Mouse (Mus musculus) heart, adult 2 months (tissue): ENCODE results near the gene Ostn.

ENCODE experiments used
- CTCF ChIP-seq: fragments of 200-600 bp; IDR thresholded peaks from 2 replicates; pipeline ENCODE4 v1.8.1; 2022; ENCODE audit warnings: antibody characterized with exemption, mild to moderate bottlenecking, moderate library complexity
- EP300 ChIP-seq: fragments of 200-500 bp; IDR thresholded peaks from 2 replicates; pipeline ENCODE4 v1.6.1; 2011; ENCODE audit warnings: low read depth, low read length, control low read depth; ENCODE audit not compliant: insufficient read depth
- POLR2A ChIP-seq: fragments of 200-500 bp; IDR thresholded peaks from 2 replicates; pipeline ENCODE4 v1.6.1; 2011; ENCODE audit warnings: mild to moderate bottlenecking, low read depth, low read length, control low read depth; ENCODE audit not compliant: insufficient read depth

- no peak for TF ChIP-seq POLR2A
- TF ChIP-seq CTCF: no peak
- TF ChIP-seq EP300: no peak
Measured at GRCm38 (mm10) chr16:27326463-27326862, 19.2 kb downstream of the Ostn start.
